Mouse (Mus musculus): Measurements from ENCODE around the gene Wnt5a.

- TF ChIP-seq CTCF (IDR thresholded peaks at IDR 0.05; ENCODE audit: extremely low read depth, insufficient read depth, insufficient read length, insufficient replicate concordance) = no peak
- TF ChIP-seq POLR2A (IDR thresholded peaks at IDR 0.05; ENCODE audit: low read depth, low read length) = no peak
These were observed 13.3 kb downstream of the Wnt5a start for GRCm38 (mm10) chr14:28517631-28518560.

Measured in spleen, adult 2 months (tissue).